8 mouse cellular contexts compared by ENCODE assay signal in genomic region chr2:127791919-127792603, GRCm38 (mm10). TPM values are rescaled to one million over a fixed set of nuclear protein-coding genes. Genes with fewer than 3 reads are reported as not detected.
DNase-seq lines count a peak whose midpoint lies in the region; ATAC-seq and TF ChIP-seq lines count a peak whose summit lies in the region.

Gene Mtln, minus strand, starts transcription at chr2:127792488.

- peak within 1 kb of the TSS; percentile 97 for H3K27ac ChIP-seq in forebrain, embryonic 10.5 days
- H3K27ac ChIP-seq in heart, embryonic 15.5 days = peak within 1 kb of the TSS; percentile 83
- H3K27ac ChIP-seq in liver, embryonic 14.5 days = peak within 1 kb of the TSS; percentile 42
- peak within 1 kb of the TSS; percentile 78 for H3K27ac ChIP-seq in neural tube, embryonic 11.5 days (ENCODE audit: low read depth, low read length)
- peak within 1 kb of the TSS; percentile 83 for H3K27ac ChIP-seq in stomach, postnatal 0 days (replicated peaks)

- H3K9me3 ChIP-seq in forebrain, embryonic 10.5 days = no peaks in the 10 kb centered on the region
- no peaks in the 10 kb centered on the region for H3K9me3 ChIP-seq in heart, embryonic 15.5 days (replicated peaks)
- H3K9me3 ChIP-seq in liver, embryonic 14.5 days (ENCODE audit: control insufficient read depth, low read length) = no peaks in the 10 kb centered on the region
- no peaks in the 10 kb centered on the region for H3K9me3 ChIP-seq in neural tube, embryonic 11.5 days (ENCODE audit: control insufficient read depth, low read length)
- H3K9me3 ChIP-seq in stomach, postnatal 0 days (ENCODE audit: control insufficient read depth, low read length) = no peaks in the 10 kb centered on the region

- peaks cover 41% of the 10 kb centered on the region for H3K4me1 ChIP-seq in forebrain, embryonic 10.5 days
- peaks cover 21% of the 10 kb centered on the region for H3K4me1 ChIP-seq in heart, embryonic 15.5 days (replicated peaks)
- peaks cover 10 to 20% of the 10 kb centered on the region in 2 experiments for H3K4me1 ChIP-seq in liver, embryonic 14.5 days (replicated peaks; ENCODE audit: control insufficient read depth in 2 of 2, insufficient read depth in 2 of 2, low read length in 1 of 2)
- peaks cover 8% of the 10 kb centered on the region; the same call in 1 of the 2 replicates for H3K4me1 ChIP-seq in neural tube, embryonic 11.5 days (ENCODE audit: control insufficient read depth, insufficient read depth, low read length)
- H3K4me1 ChIP-seq in stomach, postnatal 0 days (replicated peaks; ENCODE audit: control insufficient read depth, insufficient read depth) = 0 out of 2 replicates have a peak, but pooled peaks cover 4% of the 10 kb centered on the region

- no peaks in the 10 kb centered on the region for H3K36me3 ChIP-seq in forebrain, embryonic 10.5 days (replicated peaks)
- no peaks in the 10 kb centered on the region for H3K36me3 ChIP-seq in heart, embryonic 15.5 days
- H3K36me3 ChIP-seq in liver, embryonic 14.5 days (replicated peaks; ENCODE audit: control insufficient read depth, insufficient read depth, low read depth) = no peaks in the 10 kb centered on the region
- H3K36me3 ChIP-seq in neural tube, embryonic 11.5 days (ENCODE audit: control insufficient read depth, insufficient read depth, low read length) = no peaks in the 10 kb centered on the region
- H3K36me3 ChIP-seq in stomach, postnatal 0 days (ENCODE audit: control insufficient read depth, insufficient read depth, low read length) = no peaks in the 10 kb centered on the region

- ATAC-seq in heart, embryonic 15.5 days (replicated peaks; ENCODE audit: insufficient number of reproducible peaks, insufficient read depth, low FRiP score, low read depth) = peak; percentile 94
- ATAC-seq in liver, embryonic 14.5 days (ENCODE audit: insufficient read depth) = peak; percentile 86
- peak; percentile 91 for ATAC-seq in neural tube, embryonic 11.5 days (ENCODE audit: insufficient read depth, low FRiP score, low TSS enrichment)
- ATAC-seq in stomach, postnatal 0 days (ENCODE audit: low FRiP score, low TSS enrichment) = peak; percentile 97

- H3K27me3 ChIP-seq in forebrain, embryonic 10.5 days (ENCODE audit: poor library complexity, severe bottlenecking) = no peaks in the 10 kb centered on the region
- no peaks in the 10 kb centered on the region for H3K27me3 ChIP-seq in heart, embryonic 15.5 days
- no peaks in the 10 kb centered on the region for H3K27me3 ChIP-seq in liver, embryonic 14.5 days (ENCODE audit: control insufficient read depth, insufficient read depth, low read length)
- H3K27me3 ChIP-seq in neural tube, embryonic 11.5 days (ENCODE audit: control insufficient read depth, insufficient read depth, low read length) = no peaks in the 10 kb centered on the region
- H3K27me3 ChIP-seq in stomach, postnatal 0 days (ENCODE audit: control insufficient read depth, insufficient read depth, low read length) = no peaks in the 10 kb centered on the region

- peak within 1 kb of the TSS; percentile 82 for H3K4me3 ChIP-seq in forebrain, embryonic 10.5 days
- H3K4me3 ChIP-seq in heart, embryonic 15.5 days = peak within 1 kb of the TSS; percentile 63
- H3K4me3 ChIP-seq in liver, embryonic 14.5 days (ENCODE audit: insufficient read depth in 1 of 2, low read depth in 2 of 2, low read length in 2 of 2) = peak within 1 kb of the TSS; percentile 69 to 86
- H3K4me3 ChIP-seq in neural tube, embryonic 11.5 days (ENCODE audit: low read depth, low read length) = peak within 1 kb of the TSS; percentile 63
- H3K4me3 ChIP-seq in stomach, postnatal 0 days (ENCODE audit: low read depth, low read length) = peak within 1 kb of the TSS; percentile 76

- TF ChIP-seq EP300 in liver, embryonic 14.5 days (IDR thresholded peaks at IDR 0.05; ENCODE audit: low read depth) = no peak
- no peak for TF ChIP-seq EP300 in stomach, postnatal 0 days (optimal IDR thresholded peaks at IDR 0.05)

- DNase-seq in CD8-positive naive resting alpha-beta T cell, adult 2 months (ENCODE audit: low read depth in 2 of 2, low spot score in 2 of 2) = peak; percentile 55 to 64
- peak; percentile 84 for DNase-seq in c-Kit-positive CD71-negative TER-119-negative erythroid progenitor cells, embryonic 14.5 days (ENCODE audit: low read depth)
- peak; percentile 89 for DNase-seq in forebrain, embryonic 10.5 days (ENCODE audit: extremely low spot score, low spot score)
- peak; percentile 92 to 95 for DNase-seq in kidney, postnatal 25 days
- DNase-seq in liver, embryonic 14.5 days (ENCODE audit: low read depth in 3 of 3, low spot score in 3 of 3) = peak; percentile 77 to 80 (median 78)
- DNase-seq in neural tube, embryonic 11.5 days (ENCODE audit: low spot score) = peak; percentile 90
- DNase-seq in stomach, postnatal 0 days (ENCODE audit: low spot score) = peak; percentile 89

- WGBS in forebrain, embryonic 10.5 days = 3% methylated on average over 37 of the region's 37 CpGs
- WGBS in heart, embryonic 15.5 days = under 1% methylated on average over 37 of the region's 37 CpGs
- WGBS in liver, embryonic 14.5 days (ENCODE audit: insufficient replicate concordance) = 2% methylated on average over 37 of the region's 37 CpGs
- under 1% methylated on average over 37 of the region's 37 CpGs for WGBS in neural tube, embryonic 11.5 days
- WGBS in stomach, postnatal 0 days = 1% methylated on average over 37 of the region's 37 CpGs

- peak within 1 kb of the TSS; percentile 70 for H3K4me2 ChIP-seq in heart, embryonic 15.5 days
- peak within 1 kb of the TSS; percentile 85 for H3K4me2 ChIP-seq in liver, embryonic 14.5 days (ENCODE audit: low read depth)
- H3K4me2 ChIP-seq in neural tube, embryonic 11.5 days (ENCODE audit: low read depth) = peak within 1 kb of the TSS; percentile 59
- H3K4me2 ChIP-seq in stomach, postnatal 0 days (replicated peaks; ENCODE audit: low read depth) = peak within 1 kb of the TSS; percentile 69

- H3K9ac ChIP-seq in heart, embryonic 15.5 days = peak within 1 kb of the TSS; percentile 63
- H3K9ac ChIP-seq in liver, embryonic 14.5 days (replicated peaks) = peak within 1 kb of the TSS; percentile 77
- H3K9ac ChIP-seq in neural tube, embryonic 11.5 days (ENCODE audit: low read length) = peak within 1 kb of the TSS; percentile 87
- peak within 1 kb of the TSS; percentile 76 for H3K9ac ChIP-seq in stomach, postnatal 0 days (ENCODE audit: low read length)

- no peak for TF ChIP-seq CTCF in liver, embryonic 14.5 days (IDR thresholded peaks at IDR 0.05; ENCODE audit: low read depth)
- TF ChIP-seq CTCF in stomach, postnatal 0 days (IDR thresholded peaks at IDR 0.05; ENCODE audit: low read depth) = no peak

RNA-seq across cellular contexts. Expression of gene Mtln, which starts in this region (rescaled TPM):
- 26.0 and 30.5 TPM in 2 replicates for polyA plus RNA-seq in forebrain, embryonic 10.5 days (2016; fragmentation: Nextera tagmentation; extraction: Ambion mirVana)
- 36.4 and 45.6 TPM in 2 replicates for polyA plus RNA-seq in heart, embryonic 15.5 days (2015; fragmentation: Nextera tagmentation; extraction: Ambion mirVana)
- polyA plus RNA-seq in liver, embryonic 14.5 days (2012; rRNA removed) = 9.8 and 24.3 TPM in 2 replicates
- 25.4 and 28.1 TPM in 2 replicates for polyA plus RNA-seq in liver, embryonic 14.5 days (2014; fragmentation: Nextera tagmentation; extraction: Ambion mirVana)
- 25.2 and 25.7 TPM in 2 replicates for polyA plus RNA-seq in neural tube, embryonic 11.5 days (2014; fragmentation: Nextera tagmentation; extraction: Ambion mirVana)
- polyA plus RNA-seq in stomach, postnatal 0 days (2015; fragmentation: Nextera tagmentation; extraction: Ambion mirVana) = 60.2 and 66.5 TPM in 2 replicates

Comparison
In these comparisons a context has a peak if more than half of its experiments do, and no peak if none do; other contexts are left out.
1. Peak in every context shown above with its lines: DNase-seq, ATAC-seq, H3K4me3 ChIP-seq and H3K27ac ChIP-seq.
2. H3K27ac ChIP-seq: peak in every context shown above with its lines; median percentile 97 in forebrain, embryonic 10.5 days; 83 in heart, embryonic 15.5 days; 83 in stomach, postnatal 0 days; 78 in neural tube, embryonic 11.5 days; 42 in liver, embryonic 14.5 days.